Mouse (Mus musculus) brain, embryonic 14.5 days (tissue): ENCODE results near the gene Mnt. TPM values are rescaled to one million over a fixed set of nuclear protein-coding genes. Genes with fewer than 3 reads are reported as not detected.

Experiments used
- DNase-seq: peaks from one replicate; pipeline ENCODE4 v3.0.0-alpha.2; 2011; ENCODE audit warnings: low read depth
- CTCF ChIP-seq: fragments of 200-500 bp; IDR thresholded peaks from 2 replicates; pipeline ENCODE4 v1.5.1; 2012; ENCODE audit warnings: inconsistent platforms, mild to moderate bottlenecking, moderate library complexity, borderline replicate concordance; ENCODE audit not compliant: insufficient read depth, insufficient read length; ENCODE audit errors: extremely low read depth
- POLR2A ChIP-seq: fragments of 200-500 bp; IDR thresholded peaks from 2 replicates; pipeline ENCODE4 v1.6.1; 2012; ENCODE audit warnings: mild to moderate bottlenecking, inconsistent platforms, borderline replicate concordance; ENCODE audit not compliant: poor library complexity, insufficient read depth, insufficient read length, severe bottlenecking; ENCODE audit errors: extremely low read depth
- polyA plus RNA-seq: library from polyadenylated mRNA; depleted of rRNA; stranded (reverse); fragments of >200 nt; gene quantifications from 2 replicates; pipeline ENCODE4 v1.2.3, GENCODE M21; 2012

Mnt gene
- polyA plus RNA-seq, 1 experiment, result 33.4 TPM

DNA sequence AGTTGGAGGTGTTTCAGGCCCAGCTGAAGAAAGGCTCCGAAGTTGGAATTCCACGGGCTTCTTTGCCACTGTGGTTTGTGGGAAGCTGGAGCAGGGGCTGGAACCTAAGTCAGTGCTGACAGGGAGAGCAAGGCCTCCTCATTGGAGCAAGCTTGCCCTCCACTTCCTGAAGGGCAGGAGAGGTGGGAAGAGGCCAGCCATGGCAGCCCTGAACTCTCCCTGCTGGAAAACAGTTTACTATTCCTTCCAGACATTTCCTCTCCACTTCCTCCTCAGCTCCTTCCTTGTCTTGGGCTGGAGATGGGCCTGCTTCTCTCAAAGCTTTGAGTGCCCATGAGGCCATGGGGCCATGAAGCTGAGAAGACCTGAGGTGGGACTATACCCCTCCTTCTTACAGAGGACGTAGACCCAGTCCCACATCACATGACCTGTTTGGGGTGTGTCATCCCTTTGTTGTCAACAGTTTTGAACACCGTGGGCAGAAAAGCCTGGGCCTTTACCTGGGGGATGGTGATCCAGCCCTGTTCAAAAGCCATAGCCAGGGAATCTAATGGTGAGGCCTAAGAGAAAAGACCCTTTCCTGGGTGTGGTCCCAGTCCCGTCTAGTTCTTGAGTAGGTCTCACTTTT, 4.0 kb downstream of the Mnt start:
- TF ChIP-seq CTCF (no peak), POLR2A (no peak)
- DNase-seq, result no peak

DNA sequence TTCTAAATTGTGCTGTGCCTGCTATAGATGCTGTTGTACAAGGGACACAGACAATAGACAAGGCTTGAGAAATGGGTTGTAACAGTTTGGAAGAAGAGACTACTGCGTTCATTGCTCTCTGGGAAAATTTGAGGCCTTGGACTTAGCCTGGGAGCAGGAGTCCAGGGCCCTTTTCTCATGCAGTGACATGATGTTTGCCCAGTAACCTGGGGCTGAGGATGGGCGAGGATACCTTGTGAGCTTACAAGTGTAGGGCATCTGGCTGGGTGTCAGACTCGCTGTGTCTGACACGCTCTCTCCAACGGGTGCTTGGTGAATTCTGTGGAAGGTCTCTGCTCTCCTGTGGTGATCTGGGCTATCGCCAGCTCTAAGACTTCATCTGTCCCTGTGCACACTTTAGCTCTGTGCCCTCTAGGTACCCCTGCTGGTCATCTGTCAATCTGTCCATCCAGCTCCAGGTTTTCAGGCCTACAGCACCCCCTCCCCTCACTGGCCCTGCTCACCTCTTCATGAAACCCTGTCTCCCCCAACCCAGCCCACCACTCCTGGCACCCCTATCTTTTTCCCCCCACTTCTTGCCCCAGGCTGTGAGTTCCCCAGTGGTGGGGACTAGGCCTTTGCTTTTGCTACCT, 5.0 kb downstream of the Mnt start:
- no peak for TF ChIP-seq CTCF
- TF ChIP-seq POLR2A, result no peak
- no peak for DNase-seq

DNA sequence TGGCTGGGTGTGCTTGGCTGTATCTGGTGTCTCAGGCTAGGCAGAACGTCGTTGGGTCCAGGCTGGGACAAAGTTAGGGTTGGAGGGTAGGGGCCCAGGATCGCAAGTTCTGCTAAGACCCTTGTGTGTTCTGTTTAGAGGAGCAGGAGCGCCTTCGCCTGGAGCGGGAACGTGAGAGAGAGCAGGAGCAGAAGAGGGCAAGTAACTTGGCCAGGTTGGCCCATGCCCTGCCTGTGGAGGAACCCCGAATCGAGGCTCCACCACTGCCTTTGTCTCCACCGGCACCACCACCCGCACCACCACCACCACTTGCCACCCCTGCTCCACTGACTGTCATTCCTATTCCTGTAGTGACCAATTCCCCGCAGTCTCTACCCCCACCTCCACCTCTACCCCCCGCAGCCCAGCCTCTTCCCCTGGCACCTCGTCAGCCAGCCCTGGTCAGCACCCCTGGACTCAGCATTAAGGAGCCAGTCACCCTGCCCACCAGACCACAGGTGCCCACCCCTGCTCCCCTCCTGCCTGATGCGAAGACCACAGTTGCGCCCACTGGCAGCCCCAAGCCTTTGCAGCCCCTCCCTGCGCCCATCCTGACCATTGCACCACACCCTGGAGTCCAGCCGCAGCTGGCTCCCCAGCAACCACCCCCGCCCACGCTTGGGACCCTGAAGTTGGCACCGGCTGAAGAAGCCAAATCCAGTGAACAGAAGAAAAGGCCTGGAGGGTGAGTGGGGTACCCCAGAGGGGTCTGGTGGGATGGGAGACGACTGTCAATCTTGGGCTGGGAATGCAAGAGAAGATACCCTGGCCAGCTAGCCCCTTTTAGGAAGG, 5.7 kb downstream of the Mnt start:
- TF ChIP-seq CTCF (no peak), POLR2A (no peak)
- DNase-seq, result no peak

DNA sequence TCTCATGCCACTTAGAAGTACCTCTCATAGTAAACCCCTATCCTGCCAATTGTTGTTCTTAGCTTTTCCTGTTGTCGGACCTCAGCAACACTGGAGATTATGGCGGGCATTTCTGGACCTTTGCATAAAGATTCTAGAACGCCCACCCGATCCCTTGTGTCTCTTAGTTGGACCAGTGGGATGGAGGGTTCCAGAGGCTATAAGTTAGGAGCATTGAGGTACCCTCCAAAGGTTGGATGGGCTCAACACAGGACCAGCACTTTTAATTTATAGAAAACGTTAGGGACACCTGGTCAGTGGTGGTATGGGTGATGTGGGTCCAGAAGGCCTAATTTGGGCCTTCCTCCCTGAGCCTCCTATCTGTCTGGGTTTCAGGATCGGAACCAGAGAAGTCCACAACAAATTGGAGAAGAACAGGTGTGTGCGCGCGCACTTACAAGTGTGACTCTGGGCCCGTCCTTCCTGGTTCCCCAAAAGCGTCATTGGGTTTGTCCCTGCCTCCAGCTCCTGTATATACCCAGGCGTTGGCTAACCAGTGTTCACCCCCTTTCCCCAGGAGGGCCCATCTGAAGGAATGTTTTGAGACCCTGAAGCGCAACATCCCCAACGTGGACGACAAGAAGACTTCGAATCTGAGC, 6.5 kb downstream of the Mnt start:
- no peak for TF ChIP-seq CTCF
- no peak for TF ChIP-seq POLR2A
- DNase-seq, result no peak

DNA sequence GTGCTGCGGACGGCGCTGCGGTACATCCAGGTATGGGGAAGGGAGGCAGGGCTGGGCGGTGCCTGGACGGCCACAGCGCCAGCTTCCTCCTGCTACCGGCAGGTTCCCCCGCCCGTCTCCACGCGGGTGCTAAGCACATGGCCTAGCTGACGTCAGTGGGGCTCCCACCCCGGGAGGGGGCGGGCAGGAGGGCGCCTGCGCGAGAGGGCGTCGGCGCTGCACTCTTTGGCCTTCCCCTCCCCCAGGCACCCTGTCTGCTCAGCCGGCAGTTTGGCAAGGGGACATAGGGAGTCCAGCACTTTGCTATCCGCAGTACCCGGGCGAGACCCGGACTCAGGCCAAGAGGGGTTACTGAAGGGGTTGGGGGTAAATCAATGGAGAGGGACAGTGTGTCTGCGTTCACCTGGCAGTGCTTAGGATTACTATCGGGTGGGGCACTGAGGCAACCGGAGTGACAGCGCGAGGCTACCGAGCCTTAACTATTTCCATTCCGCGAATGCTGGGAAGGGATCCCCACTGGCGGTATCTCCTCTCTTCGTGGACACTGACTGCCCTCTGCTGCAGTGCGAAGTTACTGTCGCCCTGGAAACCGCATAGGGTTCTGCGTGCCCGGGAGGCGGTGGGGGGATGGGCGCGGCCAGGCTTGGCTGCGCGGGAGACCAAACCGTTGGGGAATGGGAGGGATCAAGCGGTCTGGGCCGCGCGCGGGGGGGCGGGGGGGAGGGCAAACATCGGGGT, 7.1 kb downstream of the Mnt start:
- TF ChIP-seq CTCF, result peak; percentile 14; the same call in 1 of the 2 replicates
- no peak for TF ChIP-seq POLR2A
- DNase-seq, result peak; percentile 92

DNA sequence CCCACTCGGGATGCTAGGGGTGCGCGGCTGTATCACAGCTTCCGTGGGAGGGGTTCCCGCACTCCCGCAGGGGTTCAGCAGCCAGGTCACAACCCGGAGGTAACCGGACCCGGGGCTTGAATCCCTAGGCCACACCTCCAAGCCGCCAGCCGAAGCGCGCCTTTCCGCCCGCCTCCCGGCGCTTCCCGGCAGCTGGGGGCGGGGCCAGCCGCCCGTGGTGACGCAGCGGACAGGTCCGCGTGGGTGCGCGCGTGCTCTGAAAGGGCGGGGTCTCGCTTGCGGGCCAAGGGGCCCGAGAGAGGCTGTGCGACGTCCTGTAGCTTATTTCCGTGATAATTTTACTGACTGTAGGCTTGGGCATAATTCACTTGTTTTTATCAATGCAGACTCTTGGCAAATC, 7.7 kb downstream of the Mnt start:
- TF ChIP-seq POLR2A, result 0 out of 2 replicates have a peak, but pooled peaks have one; percentile 10
- TF ChIP-seq CTCF, result no peak
- DNase-seq, result peak; percentile 95

DNA sequence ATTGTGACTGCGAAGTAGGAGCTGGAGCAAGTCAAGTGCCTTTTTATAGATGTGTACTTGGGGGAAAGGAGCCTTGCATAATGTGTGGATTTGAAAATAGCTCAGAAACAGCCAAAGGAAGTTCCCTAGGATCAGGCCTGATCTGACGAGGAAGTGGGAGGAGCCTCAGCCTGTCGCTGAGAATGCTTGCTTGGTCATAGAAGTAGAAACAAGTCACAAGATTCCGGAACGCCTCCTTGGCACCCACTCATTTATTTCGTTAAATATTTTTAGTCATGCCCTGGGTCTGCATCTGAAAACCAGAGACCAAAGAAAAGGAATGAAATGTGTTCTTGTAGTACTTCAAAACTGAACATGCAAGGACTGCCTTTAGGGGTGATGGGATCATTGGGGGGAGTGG, 8.3 kb downstream of the Mnt start:
- DNase-seq, result peak; percentile 47
- TF ChIP-seq POLR2A, result no peak
- TF ChIP-seq CTCF, result no peak

DNA sequence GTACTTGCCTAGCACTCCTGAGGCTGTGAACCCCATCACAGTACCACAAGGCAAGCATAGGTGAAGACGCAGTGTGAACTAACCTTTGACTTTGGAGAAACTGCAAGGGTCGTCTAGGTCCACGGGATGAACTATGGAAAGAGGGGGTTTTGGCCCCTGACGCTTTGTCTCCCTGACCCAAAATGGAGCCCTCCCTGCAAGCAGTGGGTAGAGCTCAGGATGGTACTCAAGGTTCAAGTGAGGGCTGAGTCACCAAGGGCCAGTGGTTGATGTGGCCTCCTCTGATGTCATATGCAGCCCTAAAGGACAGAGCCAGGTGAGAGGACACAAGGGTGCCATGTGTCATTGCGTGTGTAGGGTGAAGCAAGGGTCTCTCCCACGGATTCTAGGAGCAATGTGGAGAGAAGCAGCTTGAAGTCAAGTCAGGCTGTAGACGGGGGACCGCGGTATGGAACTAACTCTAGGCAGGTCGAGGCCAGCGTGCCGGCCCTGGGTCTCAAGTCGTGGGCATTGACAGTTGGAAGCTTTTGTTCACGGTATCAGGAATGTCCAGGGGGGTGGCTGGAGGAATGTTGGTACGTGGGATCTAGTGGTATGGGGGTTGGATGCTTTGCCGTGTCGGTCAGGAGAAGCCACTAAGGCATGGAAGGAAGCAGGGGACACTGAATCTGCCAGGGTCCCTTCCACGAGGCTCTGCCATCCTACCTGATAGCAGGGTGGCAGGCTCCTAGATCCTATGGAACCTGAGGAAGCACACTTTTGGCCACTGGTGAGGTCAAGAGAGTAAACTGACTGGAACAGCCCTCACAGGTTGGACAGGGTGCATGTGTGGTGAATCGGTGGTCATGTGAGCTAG, 9.4 kb downstream of the Mnt start:
- no peak for DNase-seq
- TF ChIP-seq POLR2A, result no peak
- no peak for TF ChIP-seq CTCF

DNA sequence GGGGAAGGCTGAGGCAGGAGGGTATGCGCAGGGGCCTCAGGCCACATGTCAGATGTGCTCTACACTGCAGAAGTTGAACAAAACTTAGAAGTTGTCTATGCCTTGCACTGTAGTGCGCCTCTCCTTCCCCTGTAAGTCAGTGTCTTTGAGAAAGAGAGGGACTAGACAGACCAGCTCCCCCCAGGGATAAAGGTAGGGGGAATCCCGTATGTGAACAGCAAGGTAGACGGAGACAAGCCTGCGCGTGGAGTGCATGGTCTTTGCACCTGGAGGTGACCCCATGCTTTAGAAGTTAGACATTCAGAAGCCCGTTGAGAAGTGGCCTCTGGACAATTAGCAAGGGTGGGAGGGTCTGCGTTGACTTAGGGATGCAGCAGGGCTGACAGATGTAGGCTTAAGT, 10.0 kb downstream of the Mnt start:
- DNase-seq, result no peak
- TF ChIP-seq POLR2A (no peak), CTCF (no peak)

DNA sequence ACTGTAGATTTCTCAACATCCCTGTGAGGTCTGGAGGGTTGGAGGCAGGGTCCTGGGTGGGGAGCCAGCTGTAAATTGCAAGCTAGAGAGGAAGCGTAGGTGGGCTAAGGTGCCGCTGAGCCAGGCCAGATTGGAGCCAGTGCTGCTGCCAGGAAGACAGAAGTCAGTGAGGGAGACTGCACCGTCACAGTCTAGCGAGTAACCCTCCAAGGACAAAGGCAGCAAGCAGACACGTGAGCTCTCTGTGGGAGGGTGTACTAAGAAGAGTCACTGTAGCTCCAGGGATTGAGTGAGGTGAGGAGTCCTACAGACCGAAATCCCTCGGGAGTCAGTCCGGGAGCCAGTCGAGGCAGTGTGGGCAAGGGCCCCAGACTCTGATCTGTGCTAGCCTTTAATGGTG, 10.6 kb downstream of the Mnt start:
- no peak for DNase-seq
- TF ChIP-seq POLR2A (no peak), CTCF (no peak)
